Mouse (Mus musculus) frontal cortex, postnatal 36 days (tissue): Measurements from ENCODE around the gene Apobec2.
"Not testable (repeated sequence)": the region's sequence is repeated elsewhere in the genome, so short reads cannot be mapped to it uniquely, and the experiment has no call there.

Source experiments
- DNase-seq, 2 experiments: peaks; one replicate each; pipeline ENCODE4 v3.0.0; 2022; ENCODE audit warnings: low spot score in 2 of 2

Apobec2 gene

GRCm38 (mm10) chr17:48432158-48432980, at the start of gene Apobec2:
Gene Apobec2 (minus strand): TSS chr17:48432930.
- DNase-seq: no peak

- DNase-seq: peak in 1 of 2 experiments; percentile 11
These were observed 47.2 kb upstream of the Apobec2 start for GRCm38 (mm10) chr17:48479952-48480351.

GRCm38 (mm10) chr17:48475444-48475843, 42.7 kb upstream of the Apobec2 start:
- no peak for DNase-seq

- not testable (repeated sequence) for DNase-seq
These were observed 41.6 kb upstream of the Apobec2 start for GRCm38 (mm10) chr17:48474282-48474681.

GRCm38 (mm10) chr17:48467395-48468231, 34.9 kb upstream of the Apobec2 start:
- peak; percentile 85 to 89 for DNase-seq

- no peak for DNase-seq
These were observed 34.2 kb upstream of the Apobec2 start for GRCm38 (mm10) chr17:48466769-48467394.

GRCm38 (mm10) chr17:48463391-48463790, 30.7 kb upstream of the Apobec2 start:
- DNase-seq: no peak

- no peak for DNase-seq
These were observed 29.4 kb upstream of the Apobec2 start for GRCm38 (mm10) chr17:48462096-48462495.

- no peak for DNase-seq
These were observed 25.4 kb upstream of the Apobec2 start for GRCm38 (mm10) chr17:48457971-48458653.

GRCm38 (mm10) chr17:48455955-48456354, 23.2 kb upstream of the Apobec2 start:
- no peak for DNase-seq

GRCm38 (mm10) chr17:48454688-48455087, 22.0 kb upstream of the Apobec2 start, which contains the start of gene Unc5cl:
Gene Unc5cl (plus strand): TSS chr17:48454901.
- DNase-seq: no peak

GRCm38 (mm10) chr17:48454190-48454589, 21.5 kb upstream of the Apobec2 start:
- no peak for DNase-seq

- no peak for DNase-seq
These were observed 20.8 kb upstream of the Apobec2 start for GRCm38 (mm10) chr17:48453489-48453888.

- no peak for DNase-seq
These were observed 19.2 kb upstream of the Apobec2 start for GRCm38 (mm10) chr17:48451753-48452444.

- DNase-seq: no peak
These were observed 18.6 kb upstream of the Apobec2 start, which contains the start of gene Tspo2 for GRCm38 (mm10) chr17:48451353-48451675. Gene Tspo2 (minus strand): TSS chr17:48451522.

GRCm38 (mm10) chr17:48450666-48451352, 18.1 kb upstream of the Apobec2 start:
- no peak for DNase-seq

- no peak for DNase-seq
These were observed 14.9 kb upstream of the Apobec2 start for GRCm38 (mm10) chr17:48447675-48448074.

- no peak for DNase-seq
These were observed 10.9 kb upstream of the Apobec2 start for GRCm38 (mm10) chr17:48443542-48444145.

- no peak for DNase-seq
These were observed 10.2 kb upstream of the Apobec2 start for GRCm38 (mm10) chr17:48442745-48443457.
